Mouse (Mus musculus): ENCODE data around the gene Eif1. TPM values are rescaled to one million over a fixed set of nuclear protein-coding genes. Genes with fewer than 3 reads are reported as not detected.
"Not testable (repeated sequence)": the region's sequence is repeated elsewhere in the genome, so short reads cannot be mapped to it uniquely, and the experiment has no call there.

Eif1 gene
- polyA plus RNA-seq, 1 experiment = 769 TPM

GRCm38 (mm10) chr11:100307900-100308299 is 11.8 kb upstream of the Eif1 start:
- no peak for TF ChIP-seq EP300 (IDR thresholded peaks at IDR 0.05; ENCODE audit: insufficient read depth, low read depth, low read length)
- TF ChIP-seq POLR2A (IDR thresholded peaks at IDR 0.05; ENCODE audit: insufficient read depth, low read length) = no peak
- TF ChIP-seq CTCF (IDR thresholded peaks at IDR 0.05; ENCODE audit: low read depth, low read length) = no peak
- Histone ChIP-seq H3K36me3 (ENCODE audit: control insufficient read depth, insufficient read depth, low read length, poor library complexity, severe bottlenecking) (no peaks in the 10 kb centered on the region), H3K4me1 (ENCODE audit: control insufficient read depth, insufficient read depth, low read length) (peaks cover 3% of the 10 kb centered on the region), H3K9me3 (replicated peaks; ENCODE audit: control insufficient read depth, insufficient read depth, low read length, poor library complexity, severe bottlenecking) (no peaks in the 10 kb centered on the region), H3K9ac (ENCODE audit: low read depth, poor library complexity, severe bottlenecking) (no peak overlapping the region), H3K27me3 (ENCODE audit: control insufficient read depth, insufficient read depth, low read length, poor library complexity, severe bottlenecking) (no peaks in the 10 kb centered on the region), H3K27ac (ENCODE audit: insufficient read depth, low read length) (peak overlapping the region; percentile 21), H3K4me3 (ENCODE audit: low read depth, low read length) (no peak overlapping the region)

GRCm38 (mm10) chr11:100308672-100309071 is 11.0 kb upstream of the Eif1 start:
- not testable (repeated sequence) for H3K4me1 ChIP-seq (ENCODE audit: control insufficient read depth, insufficient read depth, low read length); H3K27ac ChIP-seq (ENCODE audit: insufficient read depth, low read length); H3K9ac ChIP-seq (ENCODE audit: low read depth, poor library complexity, severe bottlenecking); H3K4me3 ChIP-seq (ENCODE audit: low read depth, low read length); H3K36me3 ChIP-seq (ENCODE audit: control insufficient read depth, insufficient read depth, low read length, poor library complexity, severe bottlenecking); H3K9me3 ChIP-seq (replicated peaks; ENCODE audit: control insufficient read depth, insufficient read depth, low read length, poor library complexity, severe bottlenecking); H3K27me3 ChIP-seq (ENCODE audit: control insufficient read depth, insufficient read depth, low read length, poor library complexity, severe bottlenecking)

- Histone ChIP-seq H3K9me3 (replicated peaks; ENCODE audit: control insufficient read depth, insufficient read depth, low read length, poor library complexity, severe bottlenecking) (no peaks in the 10 kb centered on the region), H3K9ac (ENCODE audit: low read depth, poor library complexity, severe bottlenecking) (no peak overlapping the region), H3K27ac (ENCODE audit: insufficient read depth, low read length) (no peak overlapping the region), H3K4me3 (ENCODE audit: low read depth, low read length) (no peak overlapping the region), H3K4me1 (ENCODE audit: control insufficient read depth, insufficient read depth, low read length) (peaks cover 5% of the 10 kb centered on the region), H3K36me3 (ENCODE audit: control insufficient read depth, insufficient read depth, low read length, poor library complexity, severe bottlenecking) (no peaks in the 10 kb centered on the region), H3K27me3 (ENCODE audit: control insufficient read depth, insufficient read depth, low read length, poor library complexity, severe bottlenecking) (no peaks in the 10 kb centered on the region)
- TF ChIP-seq CTCF (IDR thresholded peaks at IDR 0.05; ENCODE audit: low read depth, low read length) = no peak
- TF ChIP-seq POLR2A (IDR thresholded peaks at IDR 0.05; ENCODE audit: insufficient read depth, low read length) = no peak
- TF ChIP-seq EP300 (IDR thresholded peaks at IDR 0.05; ENCODE audit: insufficient read depth, low read depth, low read length) = no peak
Measured at GRCm38 (mm10) chr11:100311656-100312055, 8.0 kb upstream of the Eif1 start.

GRCm38 (mm10) chr11:100312096-100312679 is 7.5 kb upstream of the Eif1 start:
- Histone ChIP-seq H3K27ac (ENCODE audit: insufficient read depth, low read length) (no peak overlapping the region), H3K27me3 (ENCODE audit: control insufficient read depth, insufficient read depth, low read length, poor library complexity, severe bottlenecking) (no peaks in the 10 kb centered on the region), H3K36me3 (ENCODE audit: control insufficient read depth, insufficient read depth, low read length, poor library complexity, severe bottlenecking) (no peaks in the 10 kb centered on the region), H3K4me1 (ENCODE audit: control insufficient read depth, insufficient read depth, low read length) (peaks cover 5% of the 10 kb centered on the region), H3K9me3 (replicated peaks; ENCODE audit: control insufficient read depth, insufficient read depth, low read length, poor library complexity, severe bottlenecking) (no peaks in the 10 kb centered on the region), H3K9ac (ENCODE audit: low read depth, poor library complexity, severe bottlenecking) (no peak overlapping the region), H3K4me3 (ENCODE audit: low read depth, low read length) (no peak overlapping the region)
- TF ChIP-seq CTCF (IDR thresholded peaks at IDR 0.05; ENCODE audit: low read depth, low read length) (no peak), POLR2A (IDR thresholded peaks at IDR 0.05; ENCODE audit: insufficient read depth, low read length) (no peak), EP300 (IDR thresholded peaks at IDR 0.05; ENCODE audit: insufficient read depth, low read depth, low read length) (no peak)

- Histone ChIP-seq H3K27me3 (ENCODE audit: control insufficient read depth, insufficient read depth, low read length, poor library complexity, severe bottlenecking) (no peaks in the 10 kb centered on the region), H3K36me3 (ENCODE audit: control insufficient read depth, insufficient read depth, low read length, poor library complexity, severe bottlenecking) (no peaks in the 10 kb centered on the region), H3K4me1 (ENCODE audit: control insufficient read depth, insufficient read depth, low read length) (peaks cover 3% of the 10 kb centered on the region), H3K4me3 (ENCODE audit: low read depth, low read length) (no peak overlapping the region), H3K9me3 (replicated peaks; ENCODE audit: control insufficient read depth, insufficient read depth, low read length, poor library complexity, severe bottlenecking) (no peaks in the 10 kb centered on the region), H3K27ac (ENCODE audit: insufficient read depth, low read length) (no peak overlapping the region), H3K9ac (ENCODE audit: low read depth, poor library complexity, severe bottlenecking) (no peak overlapping the region)
- TF ChIP-seq EP300 (IDR thresholded peaks at IDR 0.05; ENCODE audit: insufficient read depth, low read depth, low read length) = no peak
- no peak for TF ChIP-seq CTCF (IDR thresholded peaks at IDR 0.05; ENCODE audit: low read depth, low read length)
- TF ChIP-seq POLR2A (IDR thresholded peaks at IDR 0.05; ENCODE audit: insufficient read depth, low read length) = no peak
Measured at GRCm38 (mm10) chr11:100313424-100313823, 6.3 kb upstream of the Eif1 start.

- no peak overlapping the region for H3K4me3 ChIP-seq (ENCODE audit: low read depth, low read length)
- H3K36me3 ChIP-seq (ENCODE audit: control insufficient read depth, insufficient read depth, low read length, poor library complexity, severe bottlenecking) = peaks cover under 1% of the 10 kb centered on the region; the same call in 1 of the 2 replicates
- peak overlapping the region; percentile 67 for H3K27ac ChIP-seq (ENCODE audit: insufficient read depth, low read length)
- no peak overlapping the region for H3K9ac ChIP-seq (ENCODE audit: low read depth, poor library complexity, severe bottlenecking)
- H3K9me3 ChIP-seq (replicated peaks; ENCODE audit: control insufficient read depth, insufficient read depth, low read length, poor library complexity, severe bottlenecking) = no peaks in the 10 kb centered on the region
- H3K4me1 ChIP-seq (ENCODE audit: control insufficient read depth, insufficient read depth, low read length) = peaks cover 3% of the 10 kb centered on the region
- no peak for TF ChIP-seq EP300 (IDR thresholded peaks at IDR 0.05; ENCODE audit: insufficient read depth, low read depth, low read length)
- no peak for TF ChIP-seq CTCF (IDR thresholded peaks at IDR 0.05; ENCODE audit: low read depth, low read length)
- no peak for TF ChIP-seq POLR2A (IDR thresholded peaks at IDR 0.05; ENCODE audit: insufficient read depth, low read length)
- no peaks in the 10 kb centered on the region for H3K27me3 ChIP-seq (ENCODE audit: control insufficient read depth, insufficient read depth, low read length, poor library complexity, severe bottlenecking)
Measured at GRCm38 (mm10) chr11:100315439-100315838, 4.2 kb upstream of the Eif1 start.
